Mouse (Mus musculus) layer of hippocampus, postnatal 25 days (tissue): ENCODE results near the gene Asphd2. TPM values are rescaled to one million over a fixed set of nuclear protein-coding genes. Genes with fewer than 3 reads are reported as not detected.

Source experiments
- DNase-seq, 2 experiments: peaks; one replicate each; pipeline ENCODE4 v3.0.0; 2022; ENCODE audit warnings: mixed read lengths in 2 of 2, low spot score in 1 of 2; ENCODE audit errors: extremely low spot score in 1 of 2
- total RNA-seq, 2 experiments: library from RNA; stranded (reverse); gene quantifications; 2 replicates each; pipeline ENCODE4 v1.2.3; 2021

The Asphd2 gene
- total RNA-seq, 2 experiments from 2014 or later = 211 to 216 TPM

GRCm38 (mm10) chr5:112391676-112392323 is 2.9 kb downstream of the Asphd2 start:
- no peak for DNase-seq

GRCm38 (mm10) chr5:112391002-112391401 is 3.7 kb downstream of the Asphd2 start:
- no peak for DNase-seq

GRCm38 (mm10) chr5:112389352-112389751 is 5.3 kb downstream of the Asphd2 start:
- no peak for DNase-seq

GRCm38 (mm10) chr5:112385973-112386372 is 8.7 kb downstream of the Asphd2 start:
- DNase-seq = no peak

GRCm38 (mm10) chr5:112384805-112385472 is 9.7 kb downstream of the Asphd2 start:
- no peak for DNase-seq

- DNase-seq = no peak
These were observed 11.9 kb downstream of the Asphd2 start for GRCm38 (mm10) chr5:112382641-112383330.

- no peak for DNase-seq
These were observed 12.6 kb downstream of the Asphd2 start for GRCm38 (mm10) chr5:112382042-112382441.

- no peak for DNase-seq
These were observed 13.5 kb downstream of the Asphd2 start for GRCm38 (mm10) chr5:112381154-112381553.

- no peak for DNase-seq
These were observed 15.9 kb downstream of the Asphd2 start for GRCm38 (mm10) chr5:112378716-112379115.

- DNase-seq = no peak
These were observed 17.3 kb downstream of the Asphd2 start for GRCm38 (mm10) chr5:112377380-112377779.

GRCm38 (mm10) chr5:112376111-112376510 is 18.6 kb downstream of the Asphd2 start:
- DNase-seq = no peak

GRCm38 (mm10) chr5:112371933-112372332 is 22.7 kb downstream of the Asphd2 start:
- no peak for DNase-seq

GRCm38 (mm10) chr5:112370236-112370813 is 24.3 kb downstream of the Asphd2 start:
- no peak for DNase-seq

- DNase-seq = no peak
These were observed 25.3 kb downstream of the Asphd2 start for GRCm38 (mm10) chr5:112369326-112369725.

GRCm38 (mm10) chr5:112368666-112369065 is 26.0 kb downstream of the Asphd2 start:
- DNase-seq = no peak

GRCm38 (mm10) chr5:112367929-112368328 is 26.7 kb downstream of the Asphd2 start:
- no peak for DNase-seq

GRCm38 (mm10) chr5:112367338-112367737 is 27.3 kb downstream of the Asphd2 start:
- DNase-seq = no peak

- no peak for DNase-seq
These were observed 27.8 kb downstream of the Asphd2 start for GRCm38 (mm10) chr5:112366879-112367278.

- no peak for DNase-seq
These were observed 30.4 kb downstream of the Asphd2 start for GRCm38 (mm10) chr5:112364184-112364797.

GRCm38 (mm10) chr5:112360077-112360476 is 34.6 kb downstream of the Asphd2 start:
- DNase-seq = no peak

GRCm38 (mm10) chr5:112359520-112359919 is 35.1 kb downstream of the Asphd2 start:
- DNase-seq = no peak
